Mouse (Mus musculus) bone marrow, adult 2 months (tissue): Measurements from ENCODE around the gene Lrrc45. TPM values are rescaled to one million over a fixed set of nuclear protein-coding genes. Genes with fewer than 3 reads are reported as not detected.
"Not testable (repeated sequence)": the region's sequence is repeated elsewhere in the genome, so short reads cannot be mapped to it uniquely, and the experiment has no call there.

Source experiments
- H3K27ac ChIP-seq: fragments of 200-500 bp; 2 replicates; pipeline ENCODE4 v1.5.1; 2012; ENCODE audit warnings: low read depth, mild to moderate bottlenecking, control low read depth, inconsistent platforms, low read length; ENCODE audit not compliant: control insufficient read depth, poor library complexity, insufficient read depth
- H3K4me1 ChIP-seq: fragments of 200-500 bp; 2 replicates; pipeline ENCODE4 v1.6.1; 2011; ENCODE audit warnings: low read length; ENCODE audit not compliant: control insufficient read depth, insufficient read depth
- H3K4me3 ChIP-seq: fragments of 200-500 bp; replicated peaks from 2 replicates; pipeline ENCODE3; 2011; ENCODE audit warnings: mild to moderate bottlenecking, low read depth, low read length, control low read depth; ENCODE audit not compliant: control insufficient read depth
- CTCF ChIP-seq: fragments of 200-500 bp; IDR thresholded peaks from 2 replicates; pipeline ENCODE4 v1.5.1; 2011; ENCODE audit warnings: low read length, control low read depth; ENCODE audit not compliant: control insufficient read depth, insufficient read depth
- POLR2A ChIP-seq: fragments of 200-500 bp; IDR thresholded peaks from 2 replicates; pipeline ENCODE4 v1.6.1; 2011; ENCODE audit warnings: low read depth, mild to moderate bottlenecking, control low read depth, low read length, borderline replicate concordance; ENCODE audit not compliant: control insufficient read depth
- WGBS: fragments of 180-500 bp; shearing (Covaris S2); methylation state at CpG from one replicate; pipeline ENCODE4 v1.1.7; 2018; 5-methylcytosine and 5-hydroxymethylcytosine counted together
- polyA plus RNA-seq: library from polyadenylated mRNA; stranded (reverse); fragments of >200 nt; gene quantifications from 2 replicates; pipeline ENCODE4 v1.2.4, GENCODE M21; 2011; ENCODE audit warnings: low replicate concordance; ENCODE audit not compliant: missing spikeins, insufficient read depth, insufficient read length

Lrrc45 gene
- polyA plus RNA-seq: 25.5 and 41.4 TPM in 2 replicates

DNA sequence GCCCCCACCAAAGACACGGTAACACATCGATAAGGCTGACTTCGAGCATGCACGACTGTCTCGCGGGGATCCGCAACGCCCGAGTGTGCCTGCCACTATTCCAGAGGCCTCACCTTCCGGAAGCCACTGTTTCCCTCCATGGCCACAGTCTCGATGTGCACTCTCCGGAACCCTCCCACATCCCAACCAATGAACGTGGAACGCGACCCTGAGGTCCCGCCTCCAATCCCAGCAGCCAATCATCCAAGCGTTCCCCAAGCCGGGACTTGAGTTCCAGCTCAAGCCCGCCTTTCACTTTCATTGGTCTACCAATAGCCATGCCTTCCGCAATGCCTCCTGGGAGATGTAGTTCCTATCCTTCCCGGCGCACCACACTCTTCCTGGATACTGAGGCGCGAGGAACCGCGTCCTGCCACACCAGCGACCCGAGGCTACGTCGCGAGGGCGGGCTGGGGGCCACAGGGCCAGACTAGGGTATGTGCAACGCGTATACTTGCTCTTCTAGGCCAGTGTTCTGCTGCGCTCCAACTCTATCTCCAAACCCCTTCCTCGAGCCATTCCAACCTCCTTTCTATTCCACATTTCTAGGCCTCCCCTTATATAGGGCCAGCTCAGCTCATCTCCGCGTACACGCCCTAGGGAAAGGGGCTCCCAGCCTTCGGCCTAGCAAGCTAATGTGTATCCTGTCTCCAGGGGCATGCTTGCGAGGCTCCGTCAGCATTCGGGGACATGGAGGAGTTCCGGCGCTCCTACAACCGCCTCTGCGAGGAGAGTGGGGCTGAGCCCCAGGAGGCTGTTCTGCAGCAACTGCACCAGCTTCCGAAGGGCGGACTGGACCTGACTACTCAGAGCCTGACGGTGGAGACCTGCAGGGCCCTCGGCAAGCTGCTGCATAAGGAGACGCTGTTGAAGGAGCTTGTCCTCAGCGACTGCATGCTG, at the start of gene Lrrc45, which contains the start of gene Cenpx:
Gene Lrrc45 (plus strand): TSS at position 346 of the 939 bp plus-strand sequence.
Gene Cenpx (minus strand): TSS at position 159 of the 939 bp plus-strand sequence.
- TF ChIP-seq CTCF (no peak), POLR2A (peak; percentile 69; the same call in 1 of the 2 replicates)
- WGBS: 1% methylated on average over 53 of the region's 53 CpGs
- Histone ChIP-seq H3K4me3 (peak within 1 kb of the TSS; percentile 91), H3K4me1 (no peaks in the 10 kb centered on the region; the same call in 1 of the 2 replicates), H3K27ac (peak within 1 kb of the TSS; percentile 38)

GRCm38 (mm10) chr11:120665406-120665805, 48.3 kb upstream of the Lrrc45 start:
- WGBS: 79% methylated on average over 3 of the region's 3 CpGs
- Histone ChIP-seq H3K27ac (no peak overlapping the region), H3K4me3 (no peak overlapping the region), H3K4me1 (no peaks in the 10 kb centered on the region)
- no peak for TF ChIP-seq CTCF
- TF ChIP-seq POLR2A: no peak

DNA sequence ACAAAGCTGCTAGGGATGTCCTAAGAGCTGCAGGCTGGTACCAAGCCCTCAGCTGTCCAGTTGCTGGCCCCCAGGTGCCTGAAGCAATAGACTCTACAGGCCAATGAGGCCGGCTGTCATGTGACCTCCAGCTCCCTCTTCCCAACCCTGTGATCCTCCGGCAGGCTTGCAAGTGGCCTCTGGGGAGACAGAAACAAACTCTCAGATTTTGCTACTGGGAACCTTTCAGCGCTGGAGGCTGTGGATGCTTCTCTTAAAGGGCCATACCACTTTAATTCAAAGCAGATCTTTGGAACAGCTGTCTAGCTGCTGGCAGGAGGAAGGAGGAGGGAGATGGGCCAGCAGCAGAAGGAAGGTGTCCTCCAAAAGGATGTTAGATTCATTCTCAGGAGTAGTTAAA, 47.1 kb upstream of the Lrrc45 start:
- WGBS: 55% methylated on average over 3 of the region's 3 CpGs
- no peak overlapping the region for H3K4me3 ChIP-seq

GRCm38 (mm10) chr11:120672687-120673593, 40.8 kb upstream of the Lrrc45 start, which contains the start of gene Aspscr1:
TSS of gene Aspscr1 (plus strand) at chr11:120672973.
- 1% methylated on average over 83 of the region's 83 CpGs for WGBS
- peaks cover 2% of the 10 kb centered on the region; the same call in 1 of the 2 replicates for H3K4me1 ChIP-seq
- peak within 1 kb of the TSS; percentile 96 for H3K27ac ChIP-seq
- TF ChIP-seq POLR2A: peak; percentile 72; the same call in 1 of the 2 replicates
- TF ChIP-seq CTCF: no peak
- H3K4me3 ChIP-seq: peak within 1 kb of the TSS; percentile 84

More for the DNA sequence above, 47.1 kb upstream of the Lrrc45 start:
- TF ChIP-seq CTCF: no peak
- no peak for TF ChIP-seq POLR2A
- H3K27ac ChIP-seq: no peak overlapping the region
- no peaks in the 10 kb centered on the region for H3K4me1 ChIP-seq

GRCm38 (mm10) chr11:120673594-120674122, 40.1 kb upstream of the Lrrc45 start:
- Histone ChIP-seq H3K4me3 (peak overlapping the region; percentile 84), H3K27ac (peak overlapping the region; percentile 96), H3K4me1 (peaks cover 2% of the 10 kb centered on the region; the same call in 1 of the 2 replicates)
- WGBS: 30% methylated on average over 12 of the region's 12 CpGs
- TF ChIP-seq POLR2A (no peak), CTCF (no peak)

GRCm38 (mm10) chr11:120675875-120676274, 37.9 kb upstream of the Lrrc45 start:
- H3K4me3 ChIP-seq, H3K27ac ChIP-seq, H3K4me1 ChIP-seq: not testable (repeated sequence)
- 52% methylated on average over 5 of the region's 5 CpGs for WGBS

GRCm38 (mm10) chr11:120676951-120677350, 36.8 kb upstream of the Lrrc45 start:
- WGBS: 83% methylated on average over 4 of the region's 4 CpGs
- Histone ChIP-seq H3K27ac (no peak overlapping the region), H3K4me1 (peaks cover 2% of the 10 kb centered on the region; the same call in 1 of the 2 replicates)

DNA sequence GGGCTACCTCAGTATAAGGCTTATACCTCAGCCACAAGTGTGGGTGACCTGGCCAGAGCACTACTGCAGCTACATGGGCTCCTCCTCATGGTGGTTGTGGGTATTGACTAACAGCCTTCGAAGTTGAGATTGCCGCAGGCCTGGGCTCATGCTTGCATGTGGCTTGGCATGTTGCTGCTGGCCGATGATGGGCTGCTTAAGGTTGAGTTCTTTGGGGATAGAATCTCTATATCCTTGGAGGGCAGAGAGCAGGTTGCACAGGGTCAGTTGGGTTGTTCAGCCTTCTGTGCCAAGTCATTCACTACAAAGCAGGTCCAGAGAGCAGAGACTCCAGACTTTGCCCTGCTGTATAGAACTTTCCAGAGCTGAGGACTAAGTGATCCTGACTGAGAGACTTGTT, 33.8 kb upstream of the Lrrc45 start:
- TF ChIP-seq CTCF (peak; percentile 67), POLR2A (no peak)
- Histone ChIP-seq H3K27ac (no peak overlapping the region), H3K4me1 (no peaks in the 10 kb centered on the region), H3K4me3 (no peak overlapping the region)
- WGBS: 57% methylated on average over 3 of the region's 3 CpGs

More at GRCm38 (mm10) chr11:120676951-120677350, 36.8 kb upstream of the Lrrc45 start:
- TF ChIP-seq POLR2A: no peak
- TF ChIP-seq CTCF: no peak
- H3K4me3 ChIP-seq: no peak overlapping the region
